Mouse (Mus musculus): ENCODE measurements around the gene Olfr135. TPM values are rescaled to one million over a fixed set of nuclear protein-coding genes. Genes with fewer than 3 reads are reported as not detected.

The Olfr135 gene
- not detected in 2 replicates for polyA plus RNA-seq (2012)

- H3K9me3 ChIP-seq (ENCODE audit: control insufficient read depth, low read length) = peaks cover 2% of the 10 kb centered on the region; the same call in 1 of the 2 replicates
- H3K4me1 ChIP-seq (ENCODE audit: control insufficient read depth) = no peaks in the 10 kb centered on the region
- H3K27me3 ChIP-seq (ENCODE audit: control insufficient read depth) = no peaks in the 10 kb centered on the region
- H3K4me3 ChIP-seq (replicated peaks) = no peak within 1 kb of the TSS
- TF ChIP-seq GATA1 (IDR thresholded peaks at IDR 0.05; ENCODE audit: low read length) (no peak), TAL1 (IDR thresholded peaks at IDR 0.05; ENCODE audit: low read length) (no peak)
- no peaks in the 10 kb centered on the region for H3K36me3 ChIP-seq (ENCODE audit: control insufficient read depth)
These were observed at the start of gene Olfr135 for GRCm38 (mm10) chr17:38204035-38204434. Olfr135 (plus strand) TSS chr17:38204335.

GRCm38 (mm10) chr17:38171088-38171487, 33.0 kb upstream of the Olfr135 start, which contains the start of gene Olfr134:
Olfr134 (plus strand) TSS chr17:38171388.
- H3K4me3 ChIP-seq (replicated peaks) = no peak within 1 kb of the TSS
- no peaks in the 10 kb centered on the region for H3K27me3 ChIP-seq (ENCODE audit: control insufficient read depth)
- H3K9me3 ChIP-seq (ENCODE audit: control insufficient read depth, low read length) = no peaks in the 10 kb centered on the region
- H3K36me3 ChIP-seq (ENCODE audit: control insufficient read depth) = no peaks in the 10 kb centered on the region
- H3K4me1 ChIP-seq (ENCODE audit: control insufficient read depth) = no peaks in the 10 kb centered on the region
- TF ChIP-seq TAL1 (IDR thresholded peaks at IDR 0.05; ENCODE audit: low read length) = no peak
- TF ChIP-seq GATA1 (IDR thresholded peaks at IDR 0.05; ENCODE audit: low read length) = no peak

Other genes with a start within 250 kb of the Olfr135 start
- not detected in 2 replicates for gene Olfr129, start 144.3 kb upstream of the Olfr135 start, polyA plus RNA-seq (2012)
- gene Olfr130, start 140.4 kb upstream of the Olfr135 start, polyA plus RNA-seq (2012) = not detected in 2 replicates
- not detected in 2 replicates for gene Olfr131, start 115.6 kb upstream of the Olfr135 start, polyA plus RNA-seq (2012)
- not detected in 2 replicates for gene Olfr132, start 69.8 kb upstream of the Olfr135 start, polyA plus RNA-seq (2012)
- gene Olfr133, start 59.1 kb upstream of the Olfr135 start, polyA plus RNA-seq (2012) = not detected in 2 replicates
- gene Olfr134, start 32.9 kb upstream of the Olfr135 start, polyA plus RNA-seq (2012) = not detected in 2 replicates
- gene Olfr138, start 56.7 kb downstream of the Olfr135 start, polyA plus RNA-seq (2012) = not detected in 2 replicates
- gene Olfr137, start 103.2 kb downstream of the Olfr135 start, polyA plus RNA-seq (2012) = not detected in 2 replicates
- not detected in 2 replicates for gene Olfr136, start 125.5 kb downstream of the Olfr135 start, polyA plus RNA-seq (2012)
- not detected in 2 replicates for gene Esp36, start 215.8 kb downstream of the Olfr135 start, polyA plus RNA-seq (2012)

Data from erythroblast, embryonic 14.5 days (primary cell).